Mouse (Mus musculus) heart, postnatal 36 days (tissue): ENCODE measurements at regions not wholly inside any gene's neighbourhood (a gene's known extent, or its start where the extent isn't known, plus 50 kb on each side); places are given as distances from the start of the nearest gene placed in this dataset.

ENCODE experiments used
- DNase-seq, 2 experiments: peaks; one replicate each; pipeline ENCODE4 v3.0.0; 2021 to 2022
- intact Hi-C: fragments of 180-260 bp; cut with DNase I; formaldehyde crosslinking; loops from one replicate; pipeline ENCODE4 v1.15.1; 2025

DNA sequence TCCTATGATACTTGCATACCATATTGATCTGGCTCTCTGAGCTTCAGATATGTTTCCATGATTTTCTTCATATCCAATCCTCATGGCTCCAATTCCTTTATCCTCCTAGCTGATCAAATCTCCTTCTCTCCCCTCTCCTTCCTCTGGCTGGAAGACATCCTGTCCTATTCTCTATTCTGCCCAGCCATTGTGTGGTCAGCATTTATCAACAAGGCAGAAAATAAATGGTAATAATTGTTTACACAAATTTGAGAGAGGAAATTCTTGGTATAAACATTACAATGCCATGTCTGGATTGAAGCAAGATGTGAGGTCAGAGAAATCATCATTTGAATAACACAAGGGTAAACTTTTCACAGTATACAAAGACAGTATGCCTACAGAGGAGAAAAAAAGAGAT, 158.2 kb downstream of the Naf1 start:
- intact Hi-C loops, result loop anchor here (5.0 kb wide), 1 partner anchor 321 kb away; the partner anchor contains the start of gene Npy1r

DNA sequence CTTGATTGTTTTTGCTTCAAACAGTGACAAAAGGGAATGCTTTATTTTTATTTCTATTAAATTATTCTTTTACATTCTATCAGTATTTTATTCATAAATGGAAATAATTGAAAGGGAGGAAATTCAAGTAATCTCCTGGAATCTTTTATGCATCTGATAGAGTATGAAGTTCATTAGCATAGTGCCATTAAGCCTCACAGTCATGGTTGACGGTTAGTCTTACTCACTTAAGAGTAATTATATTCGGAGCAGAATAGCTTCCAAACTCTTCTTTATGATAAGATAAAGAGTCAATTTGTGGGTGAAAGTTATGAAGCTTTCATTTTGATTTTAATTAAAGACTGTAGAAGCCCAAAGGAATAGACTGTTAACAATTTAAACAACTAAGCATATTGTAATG, 172.8 kb downstream of the Naf1 start:
- intact Hi-C loops, result no loop called here
- DNase-seq, result no peak

More for the DNA sequence above, 158.2 kb downstream of the Naf1 start:
- DNase-seq, result no peak

DNA sequence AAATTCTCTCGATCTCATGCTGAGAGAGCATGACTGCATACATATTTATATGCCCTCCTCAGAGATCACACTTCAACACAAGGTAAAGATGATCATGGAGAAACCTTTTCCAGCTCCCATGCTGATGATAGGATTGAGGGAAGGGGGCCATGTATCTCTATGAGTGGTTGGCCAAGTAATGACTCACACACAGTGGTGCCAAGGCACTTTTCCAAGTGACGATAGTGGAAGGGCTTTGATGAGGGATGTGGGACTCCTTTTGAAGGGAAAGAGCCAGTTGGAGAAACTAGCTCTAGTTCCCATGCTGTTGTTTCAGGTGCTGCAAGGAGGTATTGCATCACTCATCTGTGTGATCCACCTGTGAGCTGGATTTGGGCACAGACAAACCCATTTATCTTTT, 201.5 kb downstream of the Naf1 start:
- no peak for DNase-seq
- intact Hi-C loops, result no loop called here

- no peak for DNase-seq
- intact Hi-C loops, result no loop called here
These were observed 208.2 kb downstream of the Naf1 start for GRCm38 (mm10) chr8:67068036-67068721.

- DNase-seq, result no peak
- intact Hi-C loops, result no loop called here
These were observed 226.4 kb downstream of the Naf1 start for GRCm38 (mm10) chr8:67086215-67087010.
